Mouse (Mus musculus) lung, postnatal 4 days (tissue): ENCODE measurements around the gene Prickle2.

ENCODE experiments used
- DNase-seq, 2 experiments: peaks; one replicate each; pipeline ENCODE4 v3.0.0; 2021

Gene Prickle2

DNA sequence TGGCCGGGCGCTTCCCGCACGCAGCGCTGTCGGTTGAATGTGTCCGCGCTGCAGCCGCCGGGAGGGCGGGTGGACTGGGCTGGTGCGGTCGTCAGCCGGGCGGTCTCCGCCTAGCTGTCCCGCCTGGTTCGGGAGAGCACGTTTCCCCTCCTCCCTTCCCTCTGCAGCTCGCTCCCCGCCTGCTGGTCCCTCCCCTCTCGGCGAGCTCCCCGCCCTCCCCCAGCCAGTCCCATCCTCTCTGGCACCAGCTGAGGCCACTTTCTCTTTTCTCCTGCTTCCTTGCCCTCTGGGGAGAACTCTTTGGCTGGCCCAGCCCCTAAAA, at the start of gene Prickle2:
Gene Prickle2 (minus strand): TSS at position 11 of the 322 bp plus-strand sequence.
- DNase-seq, result peak; percentile 84 to 91

DNA sequence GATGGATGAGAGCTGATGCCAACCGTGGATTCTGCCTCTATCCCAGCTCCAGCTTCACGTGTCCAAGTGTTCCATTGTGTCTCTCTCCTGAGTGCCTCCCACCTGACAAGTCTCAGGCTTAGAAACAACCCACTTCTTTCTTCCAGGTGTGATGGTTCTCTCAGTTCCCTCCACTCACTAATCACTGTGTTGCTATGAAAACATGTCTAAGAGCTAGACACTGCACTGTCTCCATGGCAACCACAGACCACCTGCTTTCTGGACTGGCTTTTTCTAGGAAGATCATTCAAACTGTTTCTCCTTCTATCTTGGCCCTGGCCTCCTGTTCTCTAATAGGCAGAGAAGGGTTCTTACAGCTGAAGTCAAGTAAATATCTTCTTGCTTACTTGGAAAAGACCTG, 46.8 kb upstream of the Prickle2 start:
- no peak for DNase-seq

GRCm38 (mm10) chr6:92749420-92749819, 43.5 kb upstream of the Prickle2 start:
- DNase-seq, result no peak

DNA sequence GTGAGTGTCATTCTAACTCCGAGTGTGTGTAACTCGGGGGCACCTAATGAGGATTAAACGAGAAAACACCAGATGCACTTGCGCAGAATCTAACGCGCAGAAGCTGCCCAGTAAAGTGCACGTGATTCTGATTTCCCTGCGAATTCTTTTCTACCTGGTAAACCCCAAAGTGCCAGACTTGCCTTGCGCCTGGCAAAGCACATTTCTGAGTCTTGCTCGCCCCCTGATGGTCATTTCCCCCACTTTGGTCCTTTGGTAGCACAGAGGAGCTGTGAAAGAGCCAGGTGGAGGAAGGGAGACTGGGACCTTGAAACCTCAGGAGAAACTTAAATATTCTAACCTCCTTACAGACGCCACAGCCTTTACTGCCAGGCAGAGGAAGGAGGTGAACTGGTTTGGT, 37.6 kb upstream of the Prickle2 start:
- peak; percentile 39 to 64 for DNase-seq

DNA sequence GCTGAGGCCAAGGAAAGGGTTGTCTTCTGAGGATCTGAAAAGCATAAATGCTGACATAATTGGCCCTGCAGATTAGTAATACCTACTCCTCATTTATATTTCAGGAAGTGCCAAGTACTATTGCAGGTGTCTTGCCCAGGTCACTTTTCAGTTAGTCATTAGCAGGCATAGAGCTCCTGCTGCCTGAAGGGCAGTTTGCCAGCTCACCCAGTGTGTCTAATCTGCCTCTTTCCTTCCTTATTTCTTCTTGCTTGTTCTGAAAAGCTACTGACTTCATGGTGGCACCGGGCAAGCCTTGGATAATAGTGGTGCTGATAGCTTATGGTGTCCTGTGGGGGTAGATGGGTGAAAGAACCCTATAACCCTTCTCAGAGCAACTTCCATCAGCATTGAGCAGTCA, 31.2 kb upstream of the Prickle2 start:
- DNase-seq, result no peak

- no peak for DNase-seq
Measured at GRCm38 (mm10) chr6:92733651-92734050, 27.7 kb upstream of the Prickle2 start.

DNA sequence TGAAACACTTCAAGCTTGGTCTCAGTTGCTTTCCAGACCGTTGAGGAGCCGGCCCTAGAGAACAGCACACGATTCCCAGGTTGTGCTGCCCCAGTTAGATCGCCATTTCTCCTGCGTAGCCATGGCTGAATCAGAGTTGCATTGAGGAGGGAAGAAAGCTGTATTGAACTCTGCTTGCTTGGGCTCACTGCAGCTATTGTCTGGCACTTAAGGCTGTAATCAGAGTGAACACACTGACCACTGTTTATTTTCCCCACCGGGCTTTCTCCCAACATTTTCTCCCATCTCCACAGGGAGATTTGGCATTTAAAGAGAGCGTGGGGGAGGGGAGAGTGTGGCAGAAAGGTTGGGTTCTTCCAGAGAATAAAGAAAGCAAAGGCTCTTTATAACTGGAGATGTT, 22.6 kb upstream of the Prickle2 start:
- DNase-seq, result peak in 1 of 2 experiments; percentile 33

- peak; percentile 76 to 90 for DNase-seq
Measured at GRCm38 (mm10) chr6:92728084-92728483, 22.1 kb upstream of the Prickle2 start.

- DNase-seq, result no peak
Measured at GRCm38 (mm10) chr6:92727351-92727986, 21.5 kb upstream of the Prickle2 start.

DNA sequence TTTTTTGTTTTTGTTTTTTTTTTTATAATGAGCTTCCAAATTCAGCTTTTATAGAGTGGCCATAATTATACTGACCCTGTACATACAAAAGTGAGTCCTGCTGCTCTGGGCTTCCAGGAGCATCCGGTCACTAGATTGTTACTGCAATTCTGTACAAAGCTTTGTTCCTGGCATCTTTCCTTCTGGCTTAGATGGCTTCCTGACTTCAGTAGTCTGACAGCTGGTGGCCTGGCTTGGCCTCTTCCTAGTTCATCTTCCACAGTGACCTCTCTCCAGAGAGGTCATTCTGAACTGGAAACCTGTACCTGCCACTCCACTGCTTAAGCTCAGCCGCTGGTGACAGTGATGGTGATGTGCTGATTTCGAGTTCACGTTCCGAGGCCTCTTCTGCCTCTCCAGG, 20.2 kb upstream of the Prickle2 start:
- no peak for DNase-seq

- no peak for DNase-seq
Measured at GRCm38 (mm10) chr6:92724394-92724793, 18.4 kb upstream of the Prickle2 start.

DNA sequence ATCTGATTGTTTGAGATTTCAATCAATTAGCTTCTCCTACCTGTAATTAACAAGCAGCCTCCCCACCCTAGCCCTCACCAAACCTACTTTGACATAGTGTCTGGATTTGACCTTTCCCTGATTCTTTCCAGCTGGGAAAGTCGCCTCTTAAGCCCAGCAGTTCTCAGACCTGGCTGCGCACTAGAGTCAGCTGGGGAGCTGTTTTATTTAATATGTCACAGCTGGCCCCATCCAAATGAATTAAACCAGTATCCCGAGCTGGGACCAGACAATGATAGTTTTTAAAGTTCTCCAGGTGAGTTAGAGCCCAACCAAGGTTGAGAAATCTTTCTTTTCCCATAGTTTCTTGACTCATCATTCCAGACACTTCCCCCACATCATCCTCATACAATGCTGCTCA, 9.9 kb upstream of the Prickle2 start:
- no peak for DNase-seq

DNA sequence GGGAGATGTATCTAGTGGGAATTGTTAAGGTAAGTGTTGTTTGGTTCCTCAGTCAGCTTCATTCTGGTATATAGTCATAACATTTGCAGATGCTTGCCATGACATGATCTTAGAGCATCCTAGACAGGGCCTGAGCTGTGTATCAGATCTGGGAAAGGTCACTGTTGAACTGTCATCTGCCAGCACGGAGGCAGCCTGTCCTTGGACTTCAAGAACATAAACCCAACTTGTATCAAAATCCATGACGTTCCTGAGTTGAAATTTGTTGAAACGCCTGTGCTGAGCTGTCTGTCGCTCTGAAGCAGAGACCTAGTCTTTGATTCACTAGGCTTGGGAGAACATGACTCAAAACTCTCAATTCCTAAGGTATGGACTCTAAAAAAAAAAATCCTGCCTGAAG, 8.8 kb upstream of the Prickle2 start:
- DNase-seq, result no peak

DNA sequence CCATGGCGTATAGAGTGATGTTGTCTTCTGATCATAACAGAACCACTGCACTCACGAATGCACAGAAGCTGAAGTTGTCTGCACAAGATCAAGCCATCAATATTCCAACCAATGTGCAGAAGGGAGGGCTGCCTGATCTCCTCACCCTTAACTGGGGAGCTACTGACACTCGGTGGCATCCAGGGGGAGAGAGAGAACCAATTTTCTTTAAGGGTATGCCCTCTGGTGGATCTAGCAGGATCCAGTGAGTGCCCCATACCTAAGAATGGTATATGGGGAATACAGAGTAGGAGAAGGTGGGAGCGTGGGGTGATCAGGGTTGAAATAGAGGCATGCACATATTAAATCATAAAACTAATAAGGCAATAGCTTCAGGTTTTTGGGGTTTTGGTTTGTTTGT, 2.2 kb upstream of the Prickle2 start:
- DNase-seq, result no peak

GRCm38 (mm10) chr6:92705353-92706144, 406 bp downstream of the Prickle2 start:
- peak; percentile 23 to 27 for DNase-seq

DNA sequence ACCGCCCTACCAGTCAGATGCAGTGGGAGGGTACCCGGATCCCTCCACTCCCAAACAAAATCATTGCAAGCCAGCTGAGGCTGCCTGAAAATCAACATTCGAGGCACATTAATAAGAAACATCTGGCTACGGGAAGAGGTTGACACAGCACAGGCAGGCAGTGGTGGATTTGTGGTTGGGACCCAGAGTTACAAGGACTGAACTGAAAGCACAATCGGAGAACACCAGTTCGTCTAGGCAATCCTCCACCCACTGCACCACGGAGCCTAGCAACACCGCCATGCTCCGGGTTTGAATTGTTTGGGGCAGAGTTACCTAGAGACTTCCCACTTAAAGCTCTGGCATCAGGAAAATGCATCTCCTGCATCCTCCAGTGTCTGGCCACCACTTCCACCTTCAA, 1.1 kb downstream of the Prickle2 start:
- DNase-seq, result peak in 1 of 2 experiments; percentile 6

- no peak for DNase-seq
Measured at GRCm38 (mm10) chr6:92699491-92700209, 6.3 kb downstream of the Prickle2 start.

GRCm38 (mm10) chr6:92697807-92698206, 8.1 kb downstream of the Prickle2 start:
- no peak for DNase-seq

DNA sequence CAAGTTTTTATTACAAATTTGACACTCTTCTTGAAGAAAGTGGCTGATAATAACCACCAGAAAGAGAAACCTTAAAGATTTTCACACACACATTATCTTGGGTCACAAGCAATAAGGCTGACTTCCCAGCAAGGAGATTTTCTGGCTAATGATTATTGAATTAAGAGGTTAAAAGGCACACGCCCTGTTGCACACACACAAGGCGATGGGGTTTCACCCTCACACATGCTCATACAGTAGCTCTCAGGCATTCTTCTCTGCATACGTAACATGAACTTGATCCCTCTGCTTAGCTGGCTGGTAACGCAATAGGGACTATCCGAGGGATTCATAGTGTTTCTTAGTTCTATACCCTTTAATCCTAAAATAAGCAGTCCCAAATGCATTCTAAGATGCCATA, 18.6 kb downstream of the Prickle2 start:
- DNase-seq, result no peak

- DNase-seq, result peak in 1 of 2 experiments; percentile 28
Measured at GRCm38 (mm10) chr6:92674394-92674925, 31.5 kb downstream of the Prickle2 start.

DNA sequence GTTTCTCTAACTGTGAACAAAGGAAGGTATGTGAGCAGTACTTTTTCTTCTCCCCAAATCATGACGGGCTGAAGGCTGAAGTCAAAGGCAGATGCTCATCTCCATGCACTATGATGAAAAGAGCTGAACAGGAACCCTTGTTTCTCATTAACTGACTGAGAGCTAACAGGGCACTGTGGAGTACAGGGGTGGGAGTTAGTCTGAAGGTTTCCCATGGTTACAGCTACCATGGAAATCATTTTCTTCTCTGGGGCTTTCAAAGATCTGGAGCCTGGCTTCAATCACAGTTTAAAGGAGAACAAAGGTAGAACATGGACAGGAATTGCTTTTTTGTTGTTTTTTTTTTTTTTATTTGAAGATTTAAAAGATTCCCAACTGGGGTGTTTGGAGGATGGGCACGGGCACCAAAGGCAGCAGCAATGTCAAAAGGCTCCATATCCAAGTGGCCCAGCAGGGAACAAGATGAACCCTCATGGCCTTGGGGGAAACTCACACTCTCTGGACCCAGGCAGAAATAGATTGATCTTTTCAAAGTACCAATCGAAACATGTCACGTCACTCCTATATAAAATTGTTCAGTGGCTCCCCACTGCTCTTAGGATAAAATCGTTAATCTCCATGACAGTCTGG, 35.3 kb downstream of the Prickle2 start:
- DNase-seq, result no peak

GRCm38 (mm10) chr6:92669623-92670022, 36.3 kb downstream of the Prickle2 start:
- DNase-seq, result no peak

DNA sequence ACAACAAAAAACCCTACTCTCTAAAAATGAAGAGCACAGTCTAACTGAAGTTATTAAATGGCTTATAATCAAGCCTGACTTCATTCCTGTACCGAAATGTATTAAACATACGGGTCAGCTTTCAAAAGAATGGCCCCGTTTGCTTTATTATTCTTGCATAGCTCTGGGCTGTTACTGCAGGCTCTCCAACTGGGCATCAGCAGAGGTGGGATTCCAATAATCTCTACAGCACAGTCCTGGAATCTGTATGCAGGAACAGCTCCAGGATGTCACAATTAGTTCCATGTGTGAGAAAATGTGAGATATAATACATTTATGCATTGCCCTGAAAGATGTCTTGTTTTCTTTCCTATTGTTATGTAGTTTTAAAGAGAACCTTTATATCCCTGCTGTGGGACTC, 38.4 kb downstream of the Prickle2 start:
- no peak for DNase-seq
